Mouse (Mus musculus) monocyte, adult 5-6 weeks (primary cell): Measurements from ENCODE around the gene Cbs. TPM values are rescaled to one million over a fixed set of nuclear protein-coding genes. Genes with fewer than 3 reads are reported as not detected.
"Not testable (repeated sequence)": the region's sequence is repeated elsewhere in the genome, so short reads cannot be mapped to it uniquely, and the experiment has no call there.

Source experiments
- ATAC-seq: fragments of 153-309, 156-312 bp; replicated peaks from 2 replicates; pipeline ENCODE4 v1.8.0; 2017; ENCODE audit warnings: mild to moderate bottlenecking; ENCODE audit not compliant: low TSS enrichment, insufficient number of reproducible peaks, severe bottlenecking, poor library complexity, low FRiP score
- total RNA-seq: library from RNA; stranded (forward); fragments of 200-1000, 200-491, 200-594 nt; gene quantifications from 3 replicates; pipeline ENCODE4 v1.2.3, GENCODE M21; 2017

Gene Cbs
- total RNA-seq, 1 experiment from 2014 or later = not detected

DNA sequence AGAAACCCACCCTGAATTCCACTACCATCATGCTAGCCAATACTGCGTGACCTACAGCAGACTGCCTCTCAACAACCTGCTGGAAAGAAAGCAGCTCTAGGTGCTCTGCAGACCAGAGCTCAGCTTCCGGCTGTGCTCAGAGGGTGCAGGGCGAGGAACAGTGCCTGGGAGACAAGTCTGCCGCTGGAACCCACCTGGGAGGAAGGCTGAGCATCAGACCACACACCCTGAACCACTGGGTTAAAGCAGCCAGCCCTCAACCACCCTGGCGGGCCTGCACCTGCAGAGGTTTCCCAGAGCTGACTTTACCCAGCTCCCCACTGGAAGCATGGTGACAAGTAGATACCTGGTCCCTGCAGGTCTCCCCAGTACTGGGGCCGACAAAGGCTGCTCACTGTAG is 16.2 kb upstream of the Cbs start:
- ATAC-seq = no peak

DNA sequence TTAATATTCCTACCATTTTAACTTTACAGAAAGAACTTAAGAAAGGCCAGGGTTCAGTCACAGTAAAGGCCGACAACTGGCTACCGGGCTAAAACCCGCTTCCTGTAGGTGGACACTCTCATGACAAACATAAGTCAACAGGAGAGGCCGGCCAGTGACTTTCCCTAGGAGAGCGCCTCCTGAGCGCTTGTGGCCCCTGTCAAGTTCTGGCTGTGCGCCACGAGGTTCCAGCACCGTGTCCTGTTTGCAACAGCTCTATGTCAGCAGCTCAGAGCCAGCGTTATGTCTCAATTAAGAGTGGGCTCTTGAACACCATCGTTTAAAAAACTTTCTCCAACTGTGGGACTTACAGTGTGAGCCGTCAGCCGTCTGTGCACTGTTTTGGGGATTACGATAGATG is 15.1 kb upstream of the Cbs start:
- ATAC-seq = no peak

DNA sequence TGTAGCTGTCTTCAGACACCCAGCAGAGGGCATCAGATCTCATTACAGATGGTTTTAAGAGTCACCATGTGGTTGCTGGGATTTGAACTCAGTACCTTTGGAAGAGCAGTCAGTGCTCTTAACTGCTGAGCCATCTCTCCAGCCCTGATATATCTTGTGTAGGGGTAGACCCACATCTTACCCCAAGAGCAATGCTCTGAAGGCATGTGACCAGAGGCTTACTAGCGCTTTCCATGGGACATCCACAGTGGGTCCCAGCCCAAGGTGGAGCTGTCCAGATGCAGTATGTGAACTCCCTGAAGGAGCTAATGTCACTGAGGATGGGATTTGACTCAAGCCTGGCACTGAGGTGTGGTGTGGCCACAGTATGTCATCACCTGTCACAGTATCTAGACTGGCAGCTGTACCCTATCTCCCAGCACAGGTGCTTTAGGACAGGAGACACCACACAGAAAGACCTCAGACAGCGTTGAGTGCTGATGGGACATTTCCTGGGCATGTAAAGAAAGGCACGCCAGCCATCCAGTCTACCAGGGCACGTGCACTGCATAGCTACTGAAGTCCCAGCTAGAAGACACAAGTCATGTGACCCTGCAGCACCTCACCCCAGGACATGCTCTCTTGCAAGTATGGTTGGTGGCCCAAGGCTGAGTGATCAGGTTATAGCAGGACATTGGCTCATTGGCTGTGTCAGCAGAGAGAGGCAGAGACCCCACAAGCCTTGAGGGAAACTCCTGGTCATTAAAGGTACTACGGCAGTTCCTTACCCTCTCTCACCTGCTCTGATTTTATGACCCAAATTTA is 9.4 kb upstream of the Cbs start:
- no peak; the same call in 1 of the 2 replicates for ATAC-seq

DNA sequence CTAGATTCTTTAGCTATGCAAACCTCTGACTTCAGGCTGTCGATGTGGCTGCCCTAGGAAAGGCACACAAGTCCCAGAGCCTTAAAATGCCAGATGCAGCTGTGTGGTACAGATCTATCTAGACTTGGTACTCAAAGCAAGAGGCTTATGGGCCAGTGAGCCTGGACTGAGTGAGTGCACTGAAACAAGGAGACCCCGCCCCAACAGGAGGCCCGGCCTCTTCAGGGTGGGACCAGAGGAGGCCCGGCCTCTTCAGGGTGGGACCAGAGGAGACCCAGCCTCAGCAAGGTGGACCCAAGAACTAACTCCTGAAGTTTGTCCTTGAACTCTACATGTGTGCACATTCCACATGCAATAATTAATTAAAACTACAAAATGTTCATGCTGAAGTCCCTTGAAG is 5.9 kb upstream of the Cbs start:
- no peak for ATAC-seq

DNA sequence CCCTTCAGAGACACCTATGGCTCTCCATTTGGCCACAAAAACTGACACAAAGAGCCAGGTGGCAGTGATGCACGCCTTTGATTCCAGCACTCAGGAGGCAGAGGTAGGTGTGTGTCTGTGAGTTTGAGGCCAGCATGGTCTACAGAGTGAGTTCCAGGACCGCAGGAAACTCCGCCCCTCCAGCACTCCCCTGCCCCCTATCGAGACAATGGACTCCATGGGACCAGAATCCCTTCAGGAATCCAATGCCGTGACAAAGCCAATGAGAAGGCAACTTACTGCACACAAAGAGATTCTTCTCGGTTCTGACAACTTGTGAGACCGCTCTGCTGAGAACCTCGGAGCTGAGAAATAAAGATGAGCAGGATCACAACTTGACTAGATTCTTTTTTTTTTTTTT is 5.3 kb upstream of the Cbs start:
- ATAC-seq = no peak

DNA sequence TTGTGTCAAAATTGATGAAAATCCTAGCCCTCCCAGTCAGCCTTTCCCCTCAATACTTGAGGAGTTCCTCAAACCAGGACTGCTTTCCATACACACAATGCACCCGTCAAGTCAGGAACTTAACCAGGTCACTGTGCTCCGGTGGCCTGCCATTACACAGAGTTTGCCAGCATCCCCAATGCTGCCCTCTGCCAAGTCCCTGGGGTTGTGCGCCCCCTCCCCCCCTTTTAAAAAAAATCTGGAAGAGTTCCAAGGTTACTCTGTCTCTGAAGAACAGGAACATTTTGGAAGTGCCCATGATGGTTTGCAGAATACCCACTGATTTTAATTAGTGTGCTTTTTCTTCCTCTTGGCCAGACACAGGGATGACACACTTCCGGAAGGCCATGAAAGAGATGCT is 2.6 kb upstream of the Cbs start:
- ATAC-seq = no peak

DNA sequence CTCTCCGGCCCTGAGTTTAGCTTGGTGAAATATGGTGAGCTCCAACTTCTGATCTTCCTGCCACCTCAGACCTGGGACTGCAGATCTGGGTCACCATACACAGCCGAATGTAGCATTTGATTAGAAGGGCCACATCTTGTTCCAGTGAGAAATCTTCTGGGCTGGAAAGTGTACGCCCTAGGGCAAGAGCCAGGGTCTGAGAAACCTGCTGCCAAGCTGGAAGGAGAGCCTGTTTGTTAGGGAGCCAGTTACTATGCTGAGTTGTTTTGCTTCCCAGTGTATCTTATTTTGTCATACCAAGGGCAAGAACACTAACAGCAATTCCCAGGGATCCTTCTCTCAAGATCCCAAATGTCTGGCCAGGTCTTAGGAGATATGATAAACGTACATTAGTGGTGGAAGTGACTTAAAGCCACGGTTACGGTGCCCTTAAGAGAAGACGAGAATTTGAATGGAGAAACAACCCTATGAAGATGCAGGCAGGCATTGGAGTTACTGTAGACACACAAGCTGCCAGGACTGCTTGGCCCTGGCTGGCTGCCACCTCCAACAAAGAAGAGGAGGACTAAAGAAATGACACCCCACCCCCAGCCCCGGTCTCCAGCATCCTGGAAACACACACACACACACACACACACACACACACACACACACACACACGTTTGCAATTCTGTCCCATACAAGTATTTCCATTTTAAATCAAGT is 980 bp upstream of the Cbs start:
- ATAC-seq = no peak

DNA sequence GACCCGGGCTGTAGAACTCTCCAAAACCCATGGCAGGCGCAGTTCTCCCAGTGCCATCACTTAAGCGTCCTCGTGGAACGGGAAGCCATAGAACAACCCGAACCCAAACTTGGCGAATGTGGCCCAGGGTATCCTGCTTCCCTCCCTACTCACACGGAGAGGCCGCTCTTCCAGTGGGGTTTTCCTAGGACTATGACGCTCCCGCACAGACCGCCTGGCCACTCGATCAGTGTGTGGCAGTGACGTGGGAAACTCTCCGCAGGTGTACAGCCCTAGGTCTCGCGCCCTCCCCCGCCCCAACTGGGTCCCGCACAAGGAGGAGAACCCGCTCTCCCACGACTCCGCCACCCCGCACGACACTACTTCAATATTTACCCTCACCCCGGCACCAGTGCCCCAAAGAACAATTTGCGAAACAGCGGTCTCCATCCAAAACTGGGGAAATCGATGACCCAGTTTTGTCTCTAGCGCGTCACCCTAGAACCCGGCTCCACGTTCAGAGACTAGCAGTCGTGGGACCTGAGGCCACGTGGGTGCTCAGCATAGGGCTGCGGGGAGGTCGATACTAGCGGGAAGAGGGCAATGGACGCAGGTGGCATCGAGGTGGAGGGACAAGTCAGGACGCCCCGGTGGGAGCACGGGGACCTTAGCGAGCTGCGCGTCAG is 629 bp downstream of the Cbs start:
- no peak; the same call in 1 of the 2 replicates for ATAC-seq

DNA sequence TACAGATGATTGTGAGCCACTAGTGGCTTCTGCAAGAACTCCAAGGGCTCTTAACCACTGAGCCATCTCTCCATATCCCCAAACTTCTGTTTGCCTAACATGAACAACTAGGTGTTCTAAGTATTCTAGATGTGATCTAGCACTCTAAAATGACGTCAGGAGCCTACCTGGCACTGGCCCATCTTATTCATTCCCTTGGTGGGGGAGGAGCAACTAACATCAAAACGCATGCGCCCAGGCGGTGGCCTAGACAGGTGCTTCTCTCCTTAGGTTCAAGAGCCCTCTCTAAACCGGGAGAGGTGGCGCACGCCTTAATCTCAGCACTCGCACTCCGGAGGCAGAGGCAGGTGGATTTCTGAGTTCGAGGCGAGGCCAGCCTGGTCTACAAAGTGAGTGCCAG is 1.3 kb downstream of the Cbs start:
- ATAC-seq = no peak

DNA sequence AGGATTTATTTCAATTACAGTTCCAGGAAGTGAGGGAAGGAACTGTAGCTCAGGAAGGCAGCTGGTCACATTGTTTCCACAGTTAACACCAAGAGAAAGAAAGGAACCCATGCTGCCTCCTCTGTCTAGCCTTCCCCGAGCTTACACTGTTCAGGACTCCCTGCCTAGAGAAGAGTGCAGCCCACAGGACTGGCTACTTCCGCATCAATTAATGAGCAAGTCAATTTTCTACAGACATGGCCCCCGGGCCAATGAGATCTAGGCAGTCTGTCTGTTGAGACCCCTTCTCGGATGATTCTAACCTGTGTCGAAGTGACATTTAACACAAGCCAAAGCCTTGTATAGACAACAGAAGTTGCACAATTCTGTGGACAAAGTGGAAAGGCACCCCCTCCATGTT is 2.1 kb downstream of the Cbs start:
- no peak for ATAC-seq

DNA sequence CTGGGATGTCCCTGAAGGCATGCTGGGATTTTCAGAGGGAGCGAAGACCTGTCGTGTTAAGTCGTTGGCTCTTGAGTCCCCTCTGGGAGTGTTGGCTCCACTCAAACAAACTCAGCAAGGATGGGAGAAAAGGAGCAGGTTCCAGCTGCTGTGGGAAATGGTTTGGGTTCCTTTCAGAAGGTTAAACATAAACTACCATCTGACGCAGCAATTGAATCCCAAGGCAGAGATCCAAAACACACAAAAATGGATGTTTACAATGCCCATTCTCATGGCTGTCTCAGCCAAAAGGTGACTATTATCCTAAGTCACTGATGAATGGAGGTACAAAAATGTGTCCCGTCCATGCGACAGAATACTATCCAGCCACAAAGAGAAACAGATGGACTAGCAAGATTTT is 4.0 kb downstream of the Cbs start:
- no peak for ATAC-seq

DNA sequence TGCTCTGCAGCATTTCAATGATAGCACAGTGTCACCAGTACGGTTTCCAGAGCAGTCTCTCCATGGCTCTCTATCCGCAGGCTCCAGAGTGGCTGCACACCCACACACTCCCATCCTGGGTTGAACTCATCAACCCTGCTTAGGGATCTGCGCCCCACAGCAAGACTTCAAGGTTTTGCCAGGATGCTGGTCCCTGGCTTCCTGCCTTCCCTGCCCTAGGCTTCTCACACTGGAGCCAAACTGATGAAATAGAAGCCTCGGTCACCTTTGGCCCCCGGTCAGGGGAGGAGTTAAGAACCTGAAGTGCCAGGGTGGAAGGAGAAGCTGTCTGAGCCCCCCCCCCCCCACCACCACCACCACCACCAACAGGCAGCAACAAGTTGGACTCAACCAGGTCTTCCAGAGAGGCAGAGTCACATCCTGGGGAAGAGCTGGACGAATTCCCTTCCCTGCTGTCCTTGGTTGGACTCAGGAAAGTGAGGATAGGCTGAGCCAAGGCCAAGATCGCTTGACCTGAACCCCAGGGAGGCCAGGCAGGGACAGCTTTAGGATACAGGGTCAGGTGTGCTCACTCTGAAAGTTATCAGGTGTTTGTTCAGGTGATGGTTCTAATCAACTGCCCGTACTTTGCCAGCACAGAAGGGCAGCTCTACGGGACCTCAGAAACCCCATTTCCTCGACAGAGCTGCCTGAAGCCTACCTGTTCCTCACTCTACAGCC is 5.8 kb downstream of the Cbs start:
- no peak for ATAC-seq

DNA sequence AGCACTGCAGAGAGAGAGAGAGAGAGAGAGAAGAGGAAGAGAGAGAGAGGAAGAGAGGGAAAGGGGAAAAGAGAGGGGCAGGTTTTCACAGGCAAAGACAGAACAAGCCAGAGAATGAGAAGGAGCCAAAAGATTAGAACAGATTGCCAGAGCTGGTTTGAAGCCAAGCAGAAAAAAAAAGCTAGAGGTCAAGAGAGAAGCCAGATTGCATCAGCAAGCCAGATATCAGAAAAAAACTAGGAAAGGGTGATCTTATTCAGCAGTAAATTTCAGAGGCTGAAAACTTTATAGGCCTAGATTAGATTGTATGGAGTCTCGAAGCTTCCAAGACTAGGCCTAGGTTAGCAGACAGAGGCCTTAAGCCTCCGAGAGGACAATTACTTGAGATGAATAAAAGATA is 9.1 kb downstream of the Cbs start:
- ATAC-seq = no peak

DNA sequence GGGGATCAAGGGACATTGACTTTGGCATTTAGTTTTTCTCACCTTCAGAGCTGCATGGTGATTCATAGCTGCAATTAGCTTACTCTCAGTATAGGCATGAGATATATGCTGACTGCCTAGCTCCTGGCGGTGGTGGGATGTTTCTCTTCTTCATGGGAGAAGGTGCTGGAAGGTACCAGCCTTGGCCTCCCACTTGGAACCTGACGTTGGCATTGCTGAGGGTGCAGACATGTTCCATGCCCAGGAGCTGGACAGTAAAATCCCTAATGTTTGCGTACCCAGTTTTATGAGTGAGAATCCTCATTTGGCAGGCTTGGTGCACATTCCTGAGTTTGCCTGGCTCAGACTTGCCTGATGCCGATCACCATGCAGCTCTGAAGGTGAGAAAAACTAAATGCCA is 13.9 kb downstream of the Cbs start:
- ATAC-seq = no peak

DNA sequence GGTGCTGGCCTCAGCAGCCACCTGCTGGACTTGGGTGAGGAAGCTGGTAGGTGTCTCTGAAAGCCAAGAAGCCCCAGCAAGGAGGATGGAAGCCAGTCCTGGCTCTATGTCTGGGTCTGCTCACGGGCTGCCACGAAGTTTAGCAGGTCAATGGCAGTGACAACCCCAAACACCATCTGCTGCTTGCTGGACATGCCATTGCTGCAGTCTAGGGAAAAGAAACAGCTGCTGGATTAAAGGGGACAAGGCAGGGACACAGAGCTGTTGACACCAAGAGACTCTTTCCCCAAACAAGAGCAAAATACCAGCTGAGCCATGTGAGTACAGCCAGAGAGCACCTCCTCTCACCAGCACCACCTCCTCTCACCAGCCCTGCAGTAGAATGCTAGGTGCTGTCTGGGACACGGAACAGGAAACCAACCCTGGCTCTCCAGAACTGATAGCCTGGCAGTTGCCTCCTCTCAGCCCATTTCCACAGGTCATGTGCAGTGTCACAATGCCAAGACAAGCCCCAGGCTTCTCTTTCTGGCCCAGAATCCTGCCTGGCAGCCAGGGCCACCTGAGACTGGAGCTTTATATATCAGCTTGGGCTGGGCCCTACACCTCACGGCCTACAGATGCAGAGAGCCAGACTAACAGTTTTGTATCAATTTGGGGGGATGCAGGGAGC is 23.8 kb downstream of the Cbs start:
- no peak for ATAC-seq

DNA sequence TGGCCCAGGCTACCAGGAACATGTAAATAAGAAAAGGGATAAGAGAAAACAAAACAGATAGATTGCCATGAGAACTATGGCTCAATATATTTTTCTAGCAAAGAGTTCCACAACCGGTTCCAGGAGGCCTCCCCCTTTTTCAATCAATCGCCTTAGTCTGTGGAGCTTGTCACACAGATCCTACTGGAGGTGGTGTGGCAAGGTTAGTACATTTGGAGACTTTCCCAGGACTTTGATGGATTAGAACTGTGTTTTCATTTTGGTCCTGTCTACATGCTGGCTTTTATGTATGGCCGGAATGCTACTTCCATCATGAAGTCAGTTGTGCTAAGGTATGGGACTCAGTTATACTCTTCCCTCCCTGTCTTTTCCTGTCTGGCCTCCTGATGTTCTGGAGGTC is 27.1 kb downstream of the Cbs start:
- ATAC-seq = no peak

DNA sequence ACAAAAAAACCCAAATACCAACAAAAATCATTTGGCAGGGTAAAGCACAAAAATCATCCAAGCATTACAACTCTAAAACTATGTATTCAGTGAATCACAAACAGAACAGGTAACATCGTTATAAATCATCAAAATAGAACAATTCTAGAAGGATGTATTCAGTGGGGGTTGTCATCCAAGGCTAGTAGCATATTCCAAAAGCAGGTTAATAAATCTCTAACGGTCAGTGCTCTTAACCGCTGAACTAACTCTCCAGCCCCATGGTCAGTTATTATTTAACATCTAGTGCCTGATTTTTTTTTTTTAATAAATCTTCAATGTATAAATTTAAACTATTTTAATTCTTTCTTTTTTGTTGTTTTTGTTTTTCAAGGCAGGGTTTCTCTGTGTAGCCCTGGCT is 27.9 kb downstream of the Cbs start:
- not testable (repeated sequence) for ATAC-seq

DNA sequence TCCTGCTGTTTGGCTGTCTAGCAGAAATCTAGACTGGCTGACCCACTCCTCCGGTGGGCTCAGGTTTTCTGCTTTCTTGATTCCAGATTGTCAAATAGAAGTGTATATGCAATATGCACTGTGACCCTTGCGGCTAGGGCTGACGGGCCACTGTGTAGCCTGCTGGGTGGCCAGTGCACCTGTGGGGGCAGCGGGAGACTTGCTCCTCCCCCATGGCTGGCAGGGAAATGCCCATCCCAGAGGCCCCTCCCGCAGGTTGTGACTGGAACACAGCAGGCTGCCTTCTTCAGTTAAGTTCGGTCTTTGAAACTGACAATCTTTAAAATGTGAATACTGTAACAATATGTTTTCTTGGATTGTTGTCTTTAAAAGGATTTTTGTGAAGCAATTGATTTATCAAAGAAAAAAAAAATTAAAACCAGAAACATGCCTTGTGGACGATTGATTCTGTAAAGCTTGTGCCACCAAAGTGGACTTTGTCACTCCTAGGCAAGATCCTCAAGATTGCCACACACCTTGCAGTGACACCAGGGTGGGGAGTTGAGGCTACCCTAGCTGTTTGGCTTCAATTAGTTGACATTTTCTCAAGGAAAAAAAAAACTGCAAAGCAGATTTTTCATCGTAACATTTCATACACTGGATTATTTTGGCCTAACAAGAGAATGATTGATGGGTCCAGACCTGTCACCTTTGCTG is 29.6 kb downstream of the Cbs start:
- no peak for ATAC-seq
